Mouse (Mus musculus) lung, postnatal 0 days (tissue): ENCODE data around the gene Inpp5b. TPM values are rescaled to one million over a fixed set of nuclear protein-coding genes. Genes with fewer than 3 reads are reported as not detected.
A peak's percentile ranks its signal among the peaks of the same experiment; 100 is the strongest.
"Not testable (repeated sequence)": the region's sequence is repeated elsewhere in the genome, so short reads cannot be mapped to it uniquely, and the experiment has no call there.

Experiments
- ATAC-seq: fragments of 200-750 bp; cut with Nextera tagmentation; 2 replicates; pipeline ENCODE4 v1.8.0; 2017; ENCODE audit warnings: moderate library complexity
- DNase-seq: peaks from one replicate; pipeline ENCODE4 v3.0.0-alpha.2; 2016; ENCODE audit warnings: low spot score
- H3K27ac ChIP-seq: fragments of 300-500 bp; sonication (generic); 2 replicates; pipeline ENCODE4 v1.5.1; 2014; ENCODE audit warnings: antibody characterized with exemption, mild to moderate bottlenecking, low read length, mixed read lengths
- H3K27me3 ChIP-seq: fragments of 300-500 bp; sonication (generic); replicated peaks from 2 replicates; pipeline ENCODE4 v1.6.1; 2014; ENCODE audit warnings: low read length, mixed read lengths; ENCODE audit not compliant: insufficient read depth
- H3K36me3 ChIP-seq: fragments of 300-500 bp; sonication (generic); 2 replicates; pipeline ENCODE4 v1.6.1; 2014; ENCODE audit warnings: low read length, mixed read lengths; ENCODE audit not compliant: insufficient read depth
- H3K4me1 ChIP-seq: fragments of 300-500 bp; sonication (generic); 2 replicates; pipeline ENCODE4 v1.6.1; 2014; ENCODE audit warnings: antibody characterized with exemption, low read depth, low read length, mixed read lengths; ENCODE audit not compliant: insufficient read depth
- H3K4me2 ChIP-seq: fragments of 300-500 bp; sonication (generic); replicated peaks from 2 replicates; pipeline ENCODE4 v1.6.1; 2014; ENCODE audit warnings: low read depth, mild to moderate bottlenecking, low read length, moderate library complexity, mixed read lengths
- H3K4me3 ChIP-seq: fragments of 300-500 bp; sonication (generic); 2 replicates; pipeline ENCODE4 v1.5.1; 2014; ENCODE audit warnings: low read depth, low read length
- H3K9ac ChIP-seq: fragments of 300-500 bp; sonication (generic); replicated peaks from 2 replicates; pipeline ENCODE4 v1.6.1; 2014; ENCODE audit warnings: low read depth, mild to moderate bottlenecking
- H3K9me3 ChIP-seq: fragments of 300-500 bp; sonication (generic); 2 replicates; pipeline ENCODE4 v1.6.1; 2016; ENCODE audit warnings: low read length, mixed read lengths
- CTCF ChIP-seq: IDR thresholded peaks from 2 replicates; pipeline ENCODE4 v1.5.1; 2016; ENCODE audit warnings: antibody characterized with exemption, mild to moderate bottlenecking
- EP300 ChIP-seq: IDR thresholded peaks from 2 replicates; pipeline ENCODE4 v1.6.1; 2016; ENCODE audit warnings: antibody characterized with exemption, mild to moderate bottlenecking, control low read depth
- WGBS: fragments of 180-500 bp; shearing (Covaris S2); extraction: QIAGEN DNeasy Blood & Tissue Kit; methylation state at CpG from one replicate; pipeline ENCODE4 v1.1.7; 2014; 5-methylcytosine and 5-hydroxymethylcytosine counted together
- polyA plus RNA-seq: library from polyadenylated mRNA; unstranded; fragments of >200 nt; fragmentation: Nextera tagmentation; extraction: Ambion mirVana; gene quantifications from 2 replicates; pipeline ENCODE4 v1.2.1, GENCODE M21; 2015

The Inpp5b gene
- polyA plus RNA-seq, 1 experiment from 2014 or later, result 59.6 TPM

DNA sequence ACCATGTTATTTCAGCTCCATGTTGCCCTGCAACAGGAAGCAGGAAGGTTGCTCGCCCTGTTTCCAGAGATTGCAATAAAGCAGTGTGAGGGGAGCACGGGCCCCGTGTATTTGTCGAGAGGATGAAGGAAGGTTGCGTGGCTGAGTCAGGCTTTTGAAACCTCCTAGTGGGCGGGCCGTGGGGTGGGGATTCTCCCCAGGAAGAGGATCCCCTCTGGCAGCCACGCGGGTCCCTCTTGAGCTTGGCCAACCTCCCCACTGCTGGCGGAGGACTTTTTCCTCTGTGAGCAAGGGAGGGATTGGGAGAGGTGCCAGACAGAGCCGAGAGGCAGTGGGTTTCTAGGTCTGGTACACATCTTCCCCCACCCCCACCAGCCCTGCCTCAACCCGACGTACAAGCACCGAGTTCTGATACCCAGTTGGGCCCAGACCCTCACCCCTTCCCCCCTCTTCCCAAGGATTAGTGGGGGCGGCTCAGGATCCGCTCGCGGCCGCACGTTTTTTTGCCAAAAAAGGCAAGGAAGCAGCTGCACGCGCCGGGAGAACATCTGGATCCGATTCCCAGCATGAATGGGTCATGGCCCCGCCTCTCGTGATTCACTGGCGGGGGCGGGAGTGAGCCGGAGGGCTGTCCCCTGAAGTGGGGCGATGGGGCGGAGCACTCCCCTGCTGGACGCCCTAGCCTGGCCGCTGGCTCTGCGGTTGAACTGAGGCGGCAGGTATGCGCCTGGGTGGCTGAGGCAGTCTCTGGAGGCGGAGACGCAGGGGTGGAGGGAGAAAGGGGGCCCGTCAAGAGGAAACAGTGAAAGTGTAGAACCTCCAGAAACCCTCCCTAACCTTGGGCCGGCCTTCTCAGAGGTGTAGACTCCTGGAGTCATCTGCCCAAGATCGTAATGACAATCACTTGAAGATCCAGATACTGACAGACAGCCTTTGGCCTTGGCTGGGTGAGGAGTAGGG lies 32.9 kb upstream of the Inpp5b start:
- Histone ChIP-seq H3K9ac (0 out of 2 replicates have a peak overlapping the region, but pooled peaks have one; percentile 26), H3K27me3 (no peaks in the 10 kb centered on the region), H3K9me3 (no peaks in the 10 kb centered on the region), H3K27ac (peak overlapping the region; percentile 88), H3K4me2 (peak overlapping the region; percentile 74), H3K36me3 (no peaks in the 10 kb centered on the region), H3K4me3 (peak overlapping the region; percentile 45), H3K4me1 (peaks cover 15% of the 10 kb centered on the region; the same call in 1 of the 2 replicates)
- WGBS, result under 1% methylated on average over 38 of the region's 41 CpGs
- ATAC-seq, result peak; percentile 91
- TF ChIP-seq CTCF, result peak; percentile 57
- TF ChIP-seq EP300, result 0 out of 2 replicates have a peak, but pooled peaks have one; percentile 48
- DNase-seq, result peak; percentile 96

DNA sequence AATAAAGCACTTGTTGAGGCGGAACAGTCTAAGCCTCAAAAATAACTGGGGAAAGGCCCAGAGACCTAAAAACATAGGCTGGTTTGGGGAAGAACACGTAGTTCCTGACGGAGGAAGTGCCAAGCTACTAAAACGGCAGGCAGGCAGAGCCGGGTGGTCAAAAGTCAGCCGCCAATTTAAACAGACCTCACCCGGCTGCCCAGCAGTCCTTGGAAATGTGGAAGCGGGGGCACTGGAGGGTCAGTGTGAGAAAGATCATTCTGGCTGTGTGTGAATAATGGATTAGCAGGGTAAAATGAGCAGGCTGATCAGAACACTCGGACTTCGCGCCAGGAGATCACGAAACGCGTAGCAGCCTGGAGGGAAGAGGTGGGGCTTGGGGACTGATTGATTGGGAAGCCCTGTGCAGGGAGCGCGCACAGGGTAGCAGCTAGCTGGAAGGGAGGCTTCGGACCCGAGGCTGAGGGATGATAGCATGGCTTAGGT lies 31.6 kb upstream of the Inpp5b start:
- 3% methylated on average over 18 of the region's 18 CpGs for WGBS
- H3K27ac ChIP-seq, result peak overlapping the region; percentile 88
- peak; percentile 53 for DNase-seq
- no peak for ATAC-seq
- H3K4me1 ChIP-seq, result peaks cover 3% of the 10 kb centered on the region; the same call in 1 of the 2 replicates
- H3K4me3 ChIP-seq, result no peak overlapping the region
- no peaks in the 10 kb centered on the region for H3K9me3 ChIP-seq
- no peak for TF ChIP-seq EP300
- TF ChIP-seq CTCF, result no peak
- H3K27me3 ChIP-seq, result no peaks in the 10 kb centered on the region
- H3K36me3 ChIP-seq, result no peaks in the 10 kb centered on the region
- no peak overlapping the region for H3K9ac ChIP-seq
- H3K4me2 ChIP-seq, result peak overlapping the region; percentile 74

DNA sequence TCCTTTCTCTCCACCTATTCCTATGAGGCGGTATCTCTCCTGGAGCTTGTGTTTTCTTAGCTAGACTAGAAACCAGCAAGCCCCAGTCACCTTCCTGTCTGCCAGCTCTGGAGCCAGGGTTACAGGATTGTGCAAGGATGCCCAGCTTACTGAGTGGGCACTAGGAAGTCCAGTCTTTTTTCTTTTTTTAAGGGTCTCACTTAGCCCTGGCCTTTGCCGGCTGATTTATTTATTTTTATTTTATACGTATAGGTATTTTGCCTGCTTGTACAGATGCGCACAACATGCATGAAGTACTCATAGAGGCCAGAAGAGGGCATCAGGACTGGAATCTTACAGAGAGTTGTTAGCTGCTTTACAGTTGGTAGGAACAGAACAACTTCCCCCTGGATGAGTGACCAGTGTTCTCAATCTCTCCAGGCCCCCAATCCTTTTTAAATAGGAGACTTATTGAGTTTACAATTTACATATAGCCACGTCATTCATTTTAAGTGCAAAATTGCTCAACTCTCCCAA lies 30.8 kb upstream of the Inpp5b start:
- H3K4me1 ChIP-seq, result peaks cover 9% of the 10 kb centered on the region
- H3K27ac ChIP-seq, result no peak overlapping the region
- no peaks in the 10 kb centered on the region for H3K9me3 ChIP-seq
- H3K9ac ChIP-seq, result no peak overlapping the region
- DNase-seq (peak; percentile 74), ATAC-seq (no peak)
- TF ChIP-seq CTCF (peak; percentile 76), EP300 (no peak)
- no peaks in the 10 kb centered on the region for H3K27me3 ChIP-seq
- H3K4me2 ChIP-seq, result no peak overlapping the region
- WGBS, result 7% methylated on average over 5 of the region's 5 CpGs
- H3K4me3 ChIP-seq, result no peak overlapping the region
- H3K36me3 ChIP-seq, result no peaks in the 10 kb centered on the region

DNA sequence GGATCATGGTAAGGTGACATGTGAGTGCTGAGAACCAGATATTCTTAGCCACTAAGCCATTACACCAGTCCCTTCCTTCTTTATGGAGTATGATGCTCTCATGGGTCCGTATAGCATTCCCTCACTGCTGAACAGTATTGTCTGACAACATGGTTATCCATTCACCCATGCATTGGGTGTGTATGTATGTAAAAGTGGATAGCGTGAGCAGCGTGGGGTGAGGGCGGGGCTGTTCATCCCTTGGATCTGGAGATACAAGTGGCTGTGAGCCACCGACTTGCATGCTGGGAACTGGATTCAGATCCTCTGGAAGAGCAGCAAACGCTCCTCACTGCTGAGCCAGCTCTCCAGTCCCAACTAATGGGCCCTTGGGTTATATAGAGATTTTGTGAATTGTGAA lies 29.0 kb upstream of the Inpp5b start:
- TF ChIP-seq EP300, result no peak
- no peak for TF ChIP-seq CTCF
- Histone ChIP-seq H3K9ac (no peak overlapping the region), H3K4me1 (peaks cover 9% of the 10 kb centered on the region), H3K9me3 (no peaks in the 10 kb centered on the region), H3K27me3 (no peaks in the 10 kb centered on the region), H3K4me2 (no peak overlapping the region), H3K4me3 (no peak overlapping the region), H3K36me3 (no peaks in the 10 kb centered on the region), H3K27ac (no peak overlapping the region)
- DNase-seq, result no peak
- no peak for ATAC-seq
- WGBS, result 77% methylated on average over 6 of the region's 6 CpGs

DNA sequence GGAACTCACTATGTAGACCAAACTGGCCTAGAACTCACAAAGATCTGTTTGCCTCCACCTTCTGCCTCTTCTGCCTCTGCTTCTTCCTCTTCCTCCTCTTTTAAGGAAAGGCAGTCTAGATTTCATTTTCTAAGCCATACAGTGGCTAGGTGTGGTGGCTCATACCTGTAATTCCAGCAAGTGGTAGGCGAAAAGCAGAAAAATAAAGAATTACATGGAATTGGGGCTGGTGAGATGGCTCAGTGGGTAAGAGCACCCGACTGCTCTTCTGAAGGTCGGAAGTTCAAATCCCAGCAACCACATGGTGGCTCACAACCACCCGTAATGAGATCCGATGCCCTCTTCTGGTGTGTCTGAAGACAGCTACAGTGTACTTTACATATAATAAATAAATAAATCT lies 27.8 kb upstream of the Inpp5b start:
- H3K27ac ChIP-seq, H3K9ac ChIP-seq, ATAC-seq, H3K9me3 ChIP-seq, DNase-seq, H3K36me3 ChIP-seq, H3K27me3 ChIP-seq, H3K4me1 ChIP-seq, H3K4me2 ChIP-seq, H3K4me3 ChIP-seq: not testable (repeated sequence)
- 69% methylated on average over 4 of the region's 5 CpGs for WGBS
